Mouse (Mus musculus) left cerebral cortex, adult 18-20 months (tissue): ENCODE data around the gene Efcab10. TPM values are rescaled to one million over a fixed set of nuclear protein-coding genes. Genes with fewer than 3 reads are reported as not detected.

Experiments
- DNase-seq, 2 experiments: peaks; one replicate each; pipeline ENCODE4 v3.0.0; 2021 to 2022; ENCODE audit warnings: low spot score in 2 of 2, mixed read lengths in 1 of 2
- long read RNA-seq, 2 experiments: library from polyadenylated mRNA; stranded (forward); transcript quantifications; one replicate each; pipeline ENCODE4 v2.0.0; 2021
- total RNA-seq, 2 experiments: library from RNA; stranded (reverse); gene quantifications; 2 replicates each; pipeline ENCODE4 v1.2.3; 2021

Efcab10 gene
- 1 to 10 TPM; 3.3 to 4.3 TPM for total RNA-seq
- long read RNA-seq, experiment 1, partial matches to known transcripts, result 0 of 2 reads
- long read RNA-seq, experiment 1, other reads (novel, unspliced or antisense), result 0 of 2 reads
- long read RNA-seq, experiment 2, partial matches to known transcripts, result 0 of 1 reads
- long read RNA-seq, experiment 2, other reads (novel, unspliced or antisense), result 1 of 1 reads

GRCm38 (mm10) chr12:33394804-33395623, at the start of gene Efcab10:
Gene Efcab10, plus strand, starts transcription at chr12:33394854.
- peak; percentile 57 to 61 for DNase-seq

GRCm38 (mm10) chr12:33344970-33345772, 49.5 kb upstream of the Efcab10 start:
- peak; percentile 46 to 69 for DNase-seq

- DNase-seq, result no peak
Measured at GRCm38 (mm10) chr12:33345773-33346435, 48.8 kb upstream of the Efcab10 start.

GRCm38 (mm10) chr12:33352671-33353070, 42.0 kb upstream of the Efcab10 start:
- no peak for DNase-seq

GRCm38 (mm10) chr12:33358345-33358744, 36.3 kb upstream of the Efcab10 start:
- DNase-seq, result no peak

- DNase-seq, result no peak
Measured at GRCm38 (mm10) chr12:33359209-33359608, 35.4 kb upstream of the Efcab10 start.

GRCm38 (mm10) chr12:33359878-33360482, 34.7 kb upstream of the Efcab10 start:
- no peak for DNase-seq

GRCm38 (mm10) chr12:33360729-33361128, 33.9 kb upstream of the Efcab10 start:
- DNase-seq, result peak; percentile 81 to 82

- no peak for DNase-seq
Measured at GRCm38 (mm10) chr12:33364511-33364910, 30.1 kb upstream of the Efcab10 start.

GRCm38 (mm10) chr12:33365133-33365532, 29.5 kb upstream of the Efcab10 start:
- no peak for DNase-seq

- no peak for DNase-seq
Measured at GRCm38 (mm10) chr12:33369555-33369954, 25.1 kb upstream of the Efcab10 start.

GRCm38 (mm10) chr12:33379624-33380445, 14.8 kb upstream of the Efcab10 start:
- DNase-seq, result peak; percentile 61 to 70

- peak; percentile 73 to 80 for DNase-seq
Measured at GRCm38 (mm10) chr12:33388842-33389241, 5.8 kb upstream of the Efcab10 start.

GRCm38 (mm10) chr12:33390844-33391560, 3.7 kb upstream of the Efcab10 start:
- DNase-seq, result no peak

- peak; percentile 35 to 38 for DNase-seq
Measured at GRCm38 (mm10) chr12:33403265-33403693, 8.6 kb downstream of the Efcab10 start.

GRCm38 (mm10) chr12:33404996-33405395, 10.3 kb downstream of the Efcab10 start:
- no peak for DNase-seq

- DNase-seq, result no peak
Measured at GRCm38 (mm10) chr12:33405398-33406026, 10.9 kb downstream of the Efcab10 start.

GRCm38 (mm10) chr12:33411580-33412151, 17.0 kb downstream of the Efcab10 start:
- no peak for DNase-seq
